ENCODE assay signal across 19 mouse cellular contexts in the genomic region with DNA sequence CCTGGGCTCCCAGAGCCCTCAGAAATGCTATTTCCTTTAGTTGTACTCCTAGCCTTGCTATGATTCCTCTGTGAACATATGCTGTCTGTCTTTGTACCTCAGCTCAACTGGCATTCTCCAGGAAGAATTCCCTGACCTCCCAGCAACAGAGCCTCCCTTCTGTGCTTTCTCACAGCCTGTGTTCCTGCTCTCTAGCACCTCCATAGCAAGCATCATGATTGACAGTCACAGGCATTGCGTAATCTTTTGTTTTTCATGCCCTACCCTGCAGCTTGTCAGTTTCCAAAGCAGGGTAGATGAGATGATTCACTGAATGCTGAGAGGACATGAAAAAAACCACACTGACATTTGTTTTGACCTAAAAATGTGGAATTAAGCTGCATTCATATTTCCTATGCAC.
A peak's percentile ranks its signal among the peaks of the same experiment; 100 is the strongest.
DNase-seq lines count a peak whose midpoint lies in the region; ATAC-seq lines count a peak whose summit lies in the region.
"Had no signal": no experiment of that assay in that cellular context is flagged by ENCODE, and none has a peak within 500 bp of the region (broad histone marks: within the 10 kb centered on the region; RNA-seq: fewer than 3 reads in every experiment).

No protein-coding gene starts in this region.

- H3K27me3 ChIP-seq in hindbrain, embryonic 10.5 days (ENCODE audit: insufficient read depth, poor library complexity, severe bottlenecking): no peaks in the 10 kb centered on the region
- no peaks in the 10 kb centered on the region for H3K27me3 ChIP-seq in hindbrain, embryonic 14.5 days (ENCODE audit: control insufficient read depth, insufficient read depth, low read length)
- no peaks in the 10 kb centered on the region for H3K27me3 ChIP-seq in midbrain, embryonic 11.5 days (ENCODE audit: control insufficient read depth, insufficient read depth, low read length)
- H3K27me3 ChIP-seq in midbrain, embryonic 14.5 days (ENCODE audit: control insufficient read depth, insufficient read depth, low read length): no peaks in the 10 kb centered on the region
- H3K27me3 ChIP-seq: heart, embryonic 13.5 days; intestine, embryonic 15.5 days; kidney, embryonic 15.5 days; limb, embryonic 15.5 days had no signal

- peak overlapping the region; percentile 59 for H3K27ac ChIP-seq in hindbrain, embryonic 10.5 days
- no peak overlapping the region for H3K27ac ChIP-seq in hindbrain, embryonic 14.5 days
- no peak overlapping the region for H3K27ac ChIP-seq in midbrain, embryonic 11.5 days (ENCODE audit: low read depth, low read length)
- H3K27ac ChIP-seq in midbrain, embryonic 14.5 days (replicated peaks; ENCODE audit: low read depth, low read length): no peak overlapping the region
- H3K27ac ChIP-seq: embryonic facial prominence, embryonic 10.5 days; heart, embryonic 13.5 days; intestine, embryonic 15.5 days; kidney, embryonic 15.5 days; limb, embryonic 15.5 days had no signal

- ATAC-seq in hindbrain, embryonic 14.5 days (ENCODE audit: low FRiP score): no peak
- no peak for ATAC-seq in midbrain, embryonic 11.5 days (ENCODE audit: low FRiP score)
- ATAC-seq in midbrain, embryonic 14.5 days (ENCODE audit: low FRiP score, low TSS enrichment): no peak
- ATAC-seq in activated CD4-positive, CD25-positive, alpha-beta regulatory T cell, adult 4 months: no peak
- ATAC-seq: intestine, embryonic 15.5 days; liver, postnatal 0 days had no signal

- H3K9ac ChIP-seq in hindbrain, embryonic 14.5 days: no peak overlapping the region
- H3K9ac ChIP-seq in midbrain, embryonic 11.5 days (ENCODE audit: low read length): no peak overlapping the region
- H3K9ac ChIP-seq in midbrain, embryonic 14.5 days (replicated peaks; ENCODE audit: low read length): no peak overlapping the region
- H3K9ac ChIP-seq: heart, embryonic 13.5 days; intestine, embryonic 15.5 days; kidney, embryonic 15.5 days; limb, embryonic 15.5 days; liver, postnatal 0 days had no signal

- no peaks in the 10 kb centered on the region for H3K9me3 ChIP-seq in hindbrain, embryonic 10.5 days
- H3K9me3 ChIP-seq in hindbrain, embryonic 14.5 days (ENCODE audit: control insufficient read depth, low read length): no peaks in the 10 kb centered on the region
- no peaks in the 10 kb centered on the region for H3K9me3 ChIP-seq in midbrain, embryonic 11.5 days (ENCODE audit: control insufficient read depth, low read length)
- H3K9me3 ChIP-seq in midbrain, embryonic 14.5 days (ENCODE audit: control insufficient read depth, low read length): no peaks in the 10 kb centered on the region
- H3K9me3 ChIP-seq: embryonic facial prominence, embryonic 10.5 days; heart, embryonic 13.5 days; intestine, embryonic 15.5 days; kidney, embryonic 15.5 days; limb, embryonic 15.5 days had no signal

- peaks cover 30% of the 10 kb centered on the region for H3K4me1 ChIP-seq in hindbrain, embryonic 10.5 days (replicated peaks)
- H3K4me1 ChIP-seq in hindbrain, embryonic 14.5 days (replicated peaks; ENCODE audit: control insufficient read depth, insufficient read depth, low read length): peaks cover 14% of the 10 kb centered on the region; the same call in 1 of the 2 replicates
- no peaks in the 10 kb centered on the region; the same call in 1 of the 2 replicates for H3K4me1 ChIP-seq in midbrain, embryonic 11.5 days (ENCODE audit: control insufficient read depth, insufficient read depth, low read length)
- 0 out of 2 replicates have a peak, but pooled peaks cover 6% of the 10 kb centered on the region for H3K4me1 ChIP-seq in midbrain, embryonic 14.5 days (ENCODE audit: control insufficient read depth, insufficient read depth, low read length)
- H3K4me1 ChIP-seq: intestine, embryonic 15.5 days had no signal

- no peaks in the 10 kb centered on the region for H3K36me3 ChIP-seq in hindbrain, embryonic 10.5 days
- H3K36me3 ChIP-seq in hindbrain, embryonic 14.5 days (replicated peaks; ENCODE audit: control insufficient read depth, insufficient read depth): no peaks in the 10 kb centered on the region
- H3K36me3 ChIP-seq in midbrain, embryonic 11.5 days (ENCODE audit: control insufficient read depth, insufficient read depth, low read length): no peaks in the 10 kb centered on the region
- no peaks in the 10 kb centered on the region for H3K36me3 ChIP-seq in midbrain, embryonic 14.5 days (ENCODE audit: control insufficient read depth, insufficient read depth, low read length)
- H3K36me3 ChIP-seq: embryonic facial prominence, embryonic 10.5 days; heart, embryonic 13.5 days; intestine, embryonic 15.5 days; kidney, embryonic 15.5 days; limb, embryonic 15.5 days had no signal

- no peak overlapping the region for H3K4me3 ChIP-seq in hindbrain, embryonic 10.5 days
- no peak overlapping the region for H3K4me3 ChIP-seq in hindbrain, embryonic 14.5 days (replicated peaks; ENCODE audit: low read length)
- no peak overlapping the region for H3K4me3 ChIP-seq in midbrain, embryonic 11.5 days (ENCODE audit: low read depth, low read length)
- no peak overlapping the region for H3K4me3 ChIP-seq in midbrain, embryonic 14.5 days (replicated peaks; ENCODE audit: low read depth, low read length)
- H3K4me3 ChIP-seq: embryonic facial prominence, embryonic 10.5 days; heart, embryonic 13.5 days; intestine, embryonic 15.5 days; kidney, embryonic 15.5 days; limb, embryonic 15.5 days had no signal

- WGBS in hindbrain, embryonic 10.5 days: 65% methylated on average over 1 of the region's 1 CpGs
- 38% methylated on average over 1 of the region's 1 CpGs for WGBS in hindbrain, embryonic 14.5 days
- 67% methylated on average over 1 of the region's 1 CpGs for WGBS in midbrain, embryonic 11.5 days
- 43% methylated on average over 1 of the region's 1 CpGs for WGBS in midbrain, embryonic 14.5 days

- no peak overlapping the region for H3K4me2 ChIP-seq in hindbrain, embryonic 14.5 days (replicated peaks)
- H3K4me2 ChIP-seq in midbrain, embryonic 11.5 days: no peak overlapping the region
- no peak overlapping the region for H3K4me2 ChIP-seq in midbrain, embryonic 14.5 days (ENCODE audit: low read length)
- H3K4me2 ChIP-seq: heart, embryonic 13.5 days; intestine, embryonic 15.5 days; kidney, embryonic 15.5 days; limb, embryonic 15.5 days had no signal

- DNase-seq in hindbrain, embryonic 10.5 days (ENCODE audit: low spot score): no peak
- no peak for DNase-seq in hindbrain, embryonic 14.5 days (ENCODE audit: low spot score)
- DNase-seq in midbrain, embryonic 11.5 days (ENCODE audit: low spot score, missing footprints): peak; percentile 72
- no peak for DNase-seq in midbrain, embryonic 14.5 days
- DNase-seq in NIH3T3 (ENCODE audit: low read depth): peak; percentile 8
- DNase-seq in layer of hippocampus, adult 8-10 months (ENCODE audit: low spot score in 2 of 2): peak; percentile 22 to 30
- DNase-seq in cerebellum, adult 11-12 months: no peak
- DNase-seq: cerebellum, adult 18-20 months; cerebellum, postnatal 36 days; heart, postnatal 36 days; liver, postnatal 0 days; lung, postnatal 36 days; right cerebral cortex, postnatal 14 days had no signal

Comparison
In these comparisons a context has a peak if more than half of its experiments do, and no peak if none do; other contexts are left out.
1. DNase-seq: peak in midbrain, embryonic 11.5 days (single experiment), NIH3T3 (single experiment) and layer of hippocampus, adult 8-10 months (2 of 2); none in hindbrain, embryonic 10.5 days (single experiment), hindbrain, embryonic 14.5 days (single experiment), midbrain, embryonic 14.5 days (single experiment) and cerebellum, adult 11-12 months (single experiment).